Mouse (Mus musculus) liver, adult (tissue): ENCODE results near the gene Cd8a.

Experiments used
- GATA4 ChIP-seq: IDR thresholded peaks from 2 replicates; pipeline ENCODE4 v1.6.1; 2014; ENCODE audit warnings: mild to moderate bottlenecking, low read length; ENCODE audit not compliant: insufficient replicate concordance

Cd8a gene

DNA sequence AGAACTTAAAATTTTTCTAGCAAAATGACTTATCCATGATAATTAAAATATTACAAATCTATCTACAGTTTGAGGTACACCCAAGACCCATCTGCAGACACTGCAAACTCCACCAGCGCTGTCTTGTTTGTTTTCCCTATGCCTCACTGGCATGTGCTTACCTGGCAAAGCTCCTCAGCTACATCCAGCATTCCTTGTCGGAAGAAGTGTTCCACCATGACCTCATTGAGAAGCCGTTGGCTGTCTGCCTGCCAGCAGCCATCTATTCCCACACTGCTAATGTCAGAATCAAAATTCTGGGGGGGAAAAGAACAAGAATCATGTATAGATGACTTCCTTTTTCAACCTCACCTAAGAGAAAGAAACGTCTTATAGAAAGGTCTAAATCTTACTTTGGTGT, 41.4 kb downstream of the Cd8a start:
- no peak for TF ChIP-seq GATA4

DNA sequence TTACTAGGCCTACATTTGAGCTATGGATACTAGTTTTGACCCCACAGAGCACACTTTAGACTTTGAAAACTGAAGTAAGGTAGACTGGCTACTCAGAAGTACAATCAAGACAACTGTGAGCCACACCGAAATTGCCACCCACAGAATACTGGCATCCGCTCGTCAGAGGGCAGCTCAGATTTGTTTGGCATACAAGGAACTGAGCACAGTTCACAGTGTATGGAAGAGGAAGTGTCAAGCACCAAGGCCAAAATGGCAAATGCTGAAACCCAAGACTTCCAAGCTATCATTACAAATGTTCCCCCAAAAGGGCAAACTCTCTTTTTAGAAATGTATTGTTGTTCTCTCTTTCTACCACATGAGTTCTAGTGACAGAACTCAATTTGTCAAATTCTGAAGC, 42.2 kb downstream of the Cd8a start:
- TF ChIP-seq GATA4: no peak

DNA sequence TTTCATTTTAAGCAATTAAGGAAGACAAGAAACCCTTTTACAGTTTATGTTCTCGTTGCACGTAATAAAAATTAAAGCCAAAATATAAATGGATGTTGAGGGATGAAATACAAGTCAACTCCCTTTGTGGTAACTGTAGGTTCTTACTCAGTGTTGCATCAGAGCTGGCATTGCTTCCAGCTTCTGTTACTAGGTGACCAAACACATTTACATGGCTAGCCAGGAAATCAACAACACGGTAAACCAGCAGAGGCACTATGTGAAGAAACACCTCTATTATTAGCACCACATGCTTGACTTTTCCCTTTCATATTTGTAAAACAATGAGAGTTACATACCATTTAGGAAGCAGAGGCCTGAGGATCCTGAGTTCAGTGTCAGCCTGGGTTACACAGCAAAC, 45.6 kb downstream of the Cd8a start:
- TF ChIP-seq GATA4: no peak

DNA sequence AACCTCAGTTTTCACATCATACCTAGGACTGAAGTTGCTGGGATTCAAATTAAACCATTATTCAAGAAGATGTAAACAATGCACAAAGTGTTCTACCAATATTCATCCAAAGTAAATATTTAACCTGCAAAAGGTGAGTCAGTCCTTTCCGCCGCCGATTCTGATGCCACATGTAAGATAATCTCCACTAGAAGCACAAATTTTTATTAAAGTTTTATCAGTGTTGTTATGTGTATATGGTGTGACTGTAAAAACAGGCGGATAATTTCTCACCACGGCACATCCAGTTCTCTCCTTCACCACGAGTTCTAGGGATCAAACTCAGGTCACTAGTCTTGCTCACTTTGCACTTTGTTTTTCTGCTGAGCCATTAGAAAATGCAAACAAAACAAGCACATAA, 47.6 kb downstream of the Cd8a start:
- TF ChIP-seq GATA4: no peak

DNA sequence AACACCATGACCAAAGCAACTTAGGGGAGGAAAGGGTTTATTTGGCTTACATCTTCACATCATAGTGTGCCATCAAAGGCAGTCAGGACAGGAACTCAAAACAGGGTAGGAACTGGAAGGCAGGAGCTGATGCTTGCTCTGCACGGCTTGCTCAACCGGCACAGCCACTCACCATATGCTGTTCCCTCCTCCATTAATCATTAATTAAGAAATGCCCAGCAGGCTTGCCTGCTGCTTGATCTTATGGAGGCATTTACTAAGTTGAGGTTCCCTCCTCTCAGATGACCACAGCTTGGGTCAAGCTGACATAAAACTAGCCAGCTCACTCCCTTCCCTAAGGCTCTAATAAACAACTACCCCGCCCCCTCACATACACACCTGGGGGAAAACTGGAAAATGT, 48.9 kb downstream of the Cd8a start:
- TF ChIP-seq GATA4: no peak

DNA sequence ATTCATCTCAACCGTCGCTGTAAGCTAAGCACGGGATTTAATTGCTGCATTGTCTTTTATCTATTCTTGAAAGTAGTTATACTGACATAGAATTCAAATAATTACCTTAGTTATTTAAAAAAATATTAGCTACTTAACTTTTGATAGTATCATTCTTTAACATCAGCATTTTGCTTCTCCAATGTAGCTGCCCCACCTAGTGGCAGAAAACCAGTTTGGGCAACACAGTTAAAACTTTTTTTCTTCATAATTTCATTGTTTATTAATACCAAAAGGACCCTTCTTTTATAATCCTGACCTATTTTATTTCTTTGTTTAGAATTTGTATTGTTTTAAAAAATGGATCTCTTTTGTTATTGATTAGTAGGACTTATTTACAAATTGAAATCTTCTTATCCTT, 49.9 kb downstream of the Cd8a start:
- no peak for TF ChIP-seq GATA4

DNA sequence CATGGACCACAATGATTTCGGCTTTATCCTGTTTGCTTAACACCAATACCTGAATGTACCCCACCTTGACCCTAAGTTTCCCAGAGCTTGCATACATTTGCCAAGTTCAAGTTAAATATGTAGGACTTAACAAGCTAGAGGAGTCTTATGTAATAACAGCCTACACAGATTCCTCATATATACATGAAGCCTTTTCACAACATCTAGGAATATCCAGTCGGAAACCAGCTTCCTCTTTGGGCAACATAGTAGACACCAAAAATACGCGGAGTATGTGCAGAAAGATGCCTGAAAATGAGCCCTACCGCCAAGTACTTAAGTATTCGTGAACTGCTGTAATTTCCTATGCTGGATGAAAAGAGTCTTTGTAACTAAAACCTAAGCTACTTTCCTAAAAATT, 52.5 kb downstream of the Cd8a start:
- no peak for TF ChIP-seq GATA4

DNA sequence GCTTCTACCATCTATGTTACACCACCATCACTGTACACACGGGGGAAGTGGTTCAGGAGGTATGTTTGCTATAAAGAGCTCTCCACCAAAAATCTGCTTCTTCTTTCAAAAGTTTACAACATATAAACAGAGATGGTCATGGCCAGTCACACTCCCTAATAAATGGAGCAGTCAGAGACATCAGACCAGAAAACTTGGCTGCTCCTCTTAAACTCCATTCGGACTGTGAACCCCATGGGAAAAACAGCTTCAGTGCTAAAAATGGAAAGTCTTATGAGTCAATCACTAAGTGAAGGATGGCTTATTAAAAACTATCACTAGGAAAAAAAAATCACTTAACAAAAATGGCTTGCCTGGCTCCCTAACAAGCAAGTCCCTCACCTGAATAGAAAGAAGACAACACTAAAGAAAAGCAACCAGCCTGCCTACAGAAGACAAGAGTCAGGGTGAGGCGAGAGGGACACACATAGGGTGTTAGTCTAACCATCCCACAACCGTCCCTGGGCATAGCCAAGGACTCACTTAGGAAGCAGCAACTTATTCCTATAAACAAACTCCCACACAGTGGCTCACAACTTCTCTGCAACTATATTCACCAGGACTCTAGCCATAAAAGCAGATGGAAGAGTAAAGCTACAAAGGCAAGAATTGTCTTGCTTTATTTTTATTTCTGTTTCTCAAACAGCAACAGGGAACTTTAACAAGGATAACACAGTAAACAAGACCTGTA, 54.9 kb downstream of the Cd8a start:
- TF ChIP-seq GATA4: no peak
